Mouse (Mus musculus) thymus, adult 2 months (tissue): ENCODE data around the gene Srgap2.

Source experiments
- CTCF ChIP-seq: fragments of 200-500 bp; IDR thresholded peaks from 2 replicates; pipeline ENCODE4 v1.5.1; 2012; ENCODE audit warnings: mild to moderate bottlenecking, control low read depth, low read length, moderate library complexity, borderline replicate concordance; ENCODE audit not compliant: control insufficient read depth, poor library complexity, insufficient read depth; ENCODE audit errors: extremely low read depth
- POLR2A ChIP-seq: fragments of 200-500 bp; IDR thresholded peaks from 2 replicates; pipeline ENCODE4 v1.6.1; 2012; ENCODE audit warnings: mild to moderate bottlenecking, low read length, control low read depth, moderate library complexity; ENCODE audit not compliant: control insufficient read depth, poor library complexity, insufficient read depth; ENCODE audit errors: extremely low read depth

- TF ChIP-seq POLR2A (no peak), CTCF (no peak)
Observed at GRCm38 (mm10) chr1:131560500-131560899, 33.3 kb upstream of the Srgap2 start.
